Mouse (Mus musculus) heart, postnatal 10 days (tissue): Measurements from ENCODE around the gene Nfib. TPM values are rescaled to one million over a fixed set of nuclear protein-coding genes. Genes with fewer than 3 reads are reported as not detected.
A peak's percentile ranks its signal among the peaks of the same experiment; 100 is the strongest.

Source experiments
- DNase-seq, 2 experiments: peaks; one replicate each; pipeline ENCODE4 v3.0.0; 2021
- intact Hi-C: fragments of 180-260 bp; cut with DNase I; formaldehyde crosslinking; loops from one replicate; pipeline ENCODE4 v1.15.1; 2025
- total RNA-seq, 2 experiments: library from RNA; stranded (reverse); gene quantifications; 2 replicates each; pipeline ENCODE4 v1.2.3; 2021

Gene Nfib
- total RNA-seq: 100 to 1,000 TPM; 177 to 181 TPM

DNA sequence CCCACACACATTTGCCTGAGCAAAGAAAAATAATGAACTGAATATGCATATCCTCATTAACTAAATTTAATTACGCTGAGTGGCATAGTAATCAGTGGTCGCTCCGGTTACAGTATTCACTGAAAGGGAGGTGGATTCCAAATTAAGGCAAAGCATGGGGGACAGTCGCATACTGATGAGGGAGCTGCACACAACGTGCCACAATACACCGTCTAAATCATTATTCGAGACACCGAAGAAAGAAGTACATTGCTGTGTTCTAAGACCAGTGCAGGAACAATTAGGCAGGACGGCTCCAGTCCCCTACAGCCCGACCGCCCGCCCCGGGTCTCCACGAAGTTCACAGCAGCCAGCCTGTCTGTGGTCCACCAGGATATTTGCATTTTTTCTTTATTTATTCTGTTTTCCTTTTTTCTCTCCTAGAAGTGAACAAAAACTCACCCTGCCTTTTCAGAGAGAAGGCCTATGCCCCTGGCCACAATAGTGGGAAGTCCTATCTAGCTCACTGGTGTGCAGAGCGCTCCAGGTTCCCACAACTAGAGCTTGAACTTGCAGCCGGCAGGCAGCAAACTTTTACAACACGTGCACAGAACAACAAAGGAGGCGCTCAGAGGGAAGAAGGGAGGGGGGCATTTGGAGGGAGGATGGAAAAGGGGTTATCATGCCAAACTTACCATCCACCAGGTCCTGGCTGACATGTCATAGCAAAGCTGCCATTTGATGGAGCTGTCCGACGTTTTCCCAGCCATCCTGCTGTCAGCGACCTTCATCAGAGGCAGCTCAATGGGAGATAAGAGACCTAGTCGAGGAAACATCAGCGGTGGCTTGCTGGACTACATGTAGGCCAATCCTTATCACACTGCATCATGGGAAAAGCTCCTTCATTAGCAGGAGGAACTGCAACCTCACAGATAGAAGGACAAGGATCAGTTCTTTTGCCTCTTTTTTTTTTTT is at the start of gene Nfib:
TSS of gene Nfib (minus strand) at position 910 of the 954 bp plus-strand sequence.
- intact Hi-C loops: no loop called here
- peak; percentile 36 to 49 for DNase-seq

DNA sequence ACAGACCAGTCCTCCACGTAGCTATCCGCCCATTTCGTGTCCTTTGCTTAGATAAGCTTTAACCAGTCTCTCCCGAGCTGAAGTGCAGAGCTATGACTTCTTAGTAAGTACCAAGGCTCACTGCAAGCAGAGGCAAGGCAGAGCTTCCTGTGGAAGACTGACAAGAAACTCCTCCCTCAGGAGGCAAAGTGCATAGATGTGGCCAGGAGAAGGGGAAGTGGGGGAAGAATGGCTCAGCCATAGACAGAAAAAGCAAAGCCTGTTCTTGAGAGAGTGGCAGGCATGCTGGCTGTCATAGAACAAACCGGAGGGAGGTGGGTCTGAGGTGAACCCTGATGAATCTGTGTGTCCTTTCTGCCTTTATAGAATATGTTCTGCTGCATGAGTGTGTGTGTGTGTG is 30.2 kb upstream of the Nfib start:
- DNase-seq: no peak
- intact Hi-C loops: no loop called here

DNA sequence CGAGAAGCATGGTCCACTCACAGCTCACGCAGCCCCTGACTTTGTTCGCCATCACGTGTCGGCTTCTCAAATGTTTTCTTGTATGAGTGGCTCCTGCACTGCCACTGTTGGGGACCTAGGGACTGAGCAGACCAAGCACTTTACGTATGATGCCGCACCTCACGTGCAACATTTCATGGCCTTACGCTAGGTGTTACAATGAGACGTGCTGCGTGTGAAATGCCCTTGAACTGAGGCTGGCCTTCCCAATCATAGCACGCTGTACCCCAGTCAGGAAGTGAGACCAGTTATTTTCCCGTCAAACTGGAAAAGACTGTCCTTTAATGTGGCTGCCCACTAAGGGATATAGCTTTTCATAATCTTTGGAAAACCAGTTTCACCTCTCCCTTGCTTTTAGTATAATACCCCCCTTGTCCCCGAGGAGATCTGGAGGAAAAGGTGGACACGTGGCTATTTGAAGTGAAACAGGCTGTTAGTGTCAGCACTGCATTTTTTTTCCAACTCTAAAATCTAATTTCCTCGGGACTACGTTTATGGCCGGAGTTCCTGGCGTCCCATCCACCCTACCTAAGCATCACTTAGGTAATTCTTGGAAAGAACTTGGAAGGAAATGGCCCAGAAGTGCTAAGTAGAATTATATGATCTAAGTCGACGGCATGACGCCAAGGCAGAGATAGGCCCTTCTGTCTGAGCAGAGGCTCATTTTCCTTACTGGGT is 29.4 kb upstream of the Nfib start:
- intact Hi-C loops: no loop called here
- DNase-seq: peak; percentile 17 to 20

DNA sequence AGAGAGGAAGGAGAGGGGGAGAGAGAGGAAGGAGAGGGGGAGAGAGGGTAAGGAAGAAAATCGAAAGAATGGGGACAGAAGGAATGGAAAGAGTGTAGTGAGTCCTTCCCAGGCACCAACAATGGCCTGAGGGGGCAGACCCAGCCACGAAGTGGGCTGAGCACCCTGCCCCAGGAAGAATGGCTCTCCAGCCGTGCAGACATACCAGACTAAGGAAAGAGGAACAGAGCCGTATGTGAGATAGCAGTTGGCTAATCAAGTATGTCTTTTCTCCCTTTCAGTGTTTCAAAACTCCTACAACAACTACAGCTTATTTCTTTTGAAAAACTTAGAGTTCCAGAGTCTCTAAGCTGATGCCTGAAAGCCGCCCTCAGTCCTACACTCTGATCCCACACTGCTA is 28.8 kb upstream of the Nfib start:
- intact Hi-C loops: no loop called here
- no peak for DNase-seq

DNA sequence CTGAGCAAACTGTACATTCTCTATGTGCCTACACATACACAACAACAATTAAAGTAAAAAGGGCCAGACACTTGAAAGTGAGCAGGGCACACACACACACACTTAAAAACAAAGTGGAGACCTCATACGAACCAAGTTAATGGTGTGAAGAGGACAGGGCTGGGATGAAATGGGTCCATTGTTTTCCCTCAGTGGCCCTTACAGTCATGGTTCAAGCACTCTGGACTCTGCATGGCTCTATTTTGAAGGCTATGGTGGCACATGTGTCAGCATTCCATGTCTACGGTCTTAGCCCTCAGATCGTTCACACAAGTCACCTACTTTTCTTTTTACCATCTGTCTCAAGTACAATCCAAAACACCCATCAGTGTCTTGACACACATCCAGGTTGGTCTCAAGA is 28.1 kb upstream of the Nfib start:
- no peak for DNase-seq
- intact Hi-C loops: no loop called here

DNA sequence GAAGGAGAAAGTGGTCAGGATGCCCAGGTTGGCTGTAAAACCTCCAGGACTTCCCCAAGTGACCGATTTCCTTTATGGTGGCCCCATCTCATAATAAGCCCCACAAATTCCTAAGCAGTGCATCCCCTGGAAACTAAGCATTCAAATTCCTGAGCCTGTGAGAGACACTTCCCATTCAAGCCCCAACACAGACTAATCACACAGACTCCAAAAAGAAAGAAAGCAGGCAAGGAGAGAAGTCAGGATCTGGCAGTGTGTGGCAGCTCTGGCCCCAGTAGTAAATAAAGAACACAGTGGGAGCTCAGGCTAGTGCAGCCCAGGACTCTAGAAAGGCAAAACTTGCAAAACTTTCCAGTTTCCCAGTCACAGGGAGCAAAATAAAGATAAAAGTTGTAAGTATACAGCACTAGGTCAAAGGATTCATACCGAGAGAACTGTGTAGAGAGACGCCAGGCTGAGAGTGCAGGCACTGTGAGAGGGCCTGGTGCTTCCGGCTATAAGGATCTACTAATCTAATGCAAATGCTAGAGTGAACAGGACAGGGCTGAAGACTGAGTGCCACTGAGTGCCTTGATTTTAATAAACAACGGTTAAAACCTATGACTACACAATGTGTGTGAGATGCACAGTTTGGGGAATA is 24.8 kb upstream of the Nfib start:
- intact Hi-C loops: no loop called here

DNA sequence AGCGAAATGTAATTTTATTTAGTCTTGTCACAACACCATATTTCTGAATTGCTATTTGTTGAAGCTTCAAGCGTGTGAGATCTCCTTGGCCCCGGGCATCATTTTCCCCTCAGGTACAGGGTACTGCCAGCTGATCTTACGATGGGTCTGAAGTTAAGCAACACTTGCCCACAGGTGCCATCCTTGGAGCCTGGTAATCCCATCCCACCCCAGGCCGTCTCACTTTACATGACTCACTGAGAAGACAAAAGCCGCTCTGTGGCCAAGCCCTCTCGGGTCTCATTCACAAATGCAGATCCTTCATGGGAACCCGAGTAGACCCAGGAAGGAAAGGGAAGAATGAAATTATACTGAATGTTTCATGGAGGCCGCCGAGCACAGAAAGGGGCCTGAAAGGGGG is 18.5 kb upstream of the Nfib start:
- no peak for DNase-seq
- intact Hi-C loops: no loop called here

More for the DNA sequence above, 24.8 kb upstream of the Nfib start:
- DNase-seq: no peak

DNA sequence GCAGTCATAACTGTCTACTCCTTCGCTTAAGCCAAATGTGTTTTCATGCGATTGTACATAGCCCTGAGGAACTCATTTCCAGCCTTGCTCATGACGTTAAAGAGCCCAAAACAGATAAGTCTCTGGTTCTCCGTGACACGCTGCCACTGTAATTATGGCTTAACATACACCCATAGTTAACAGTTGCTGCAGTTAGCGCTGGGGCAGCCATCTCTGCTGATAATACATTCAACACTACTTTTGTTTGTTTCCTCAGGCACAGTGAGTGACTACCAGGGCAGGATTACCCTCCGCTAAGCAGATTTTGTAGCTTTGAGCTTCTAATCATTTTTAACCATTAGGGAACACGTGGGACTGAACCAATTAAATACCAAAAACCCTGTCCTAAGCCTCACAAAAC is 17.5 kb upstream of the Nfib start:
- intact Hi-C loops: no loop called here
- no peak for DNase-seq

DNA sequence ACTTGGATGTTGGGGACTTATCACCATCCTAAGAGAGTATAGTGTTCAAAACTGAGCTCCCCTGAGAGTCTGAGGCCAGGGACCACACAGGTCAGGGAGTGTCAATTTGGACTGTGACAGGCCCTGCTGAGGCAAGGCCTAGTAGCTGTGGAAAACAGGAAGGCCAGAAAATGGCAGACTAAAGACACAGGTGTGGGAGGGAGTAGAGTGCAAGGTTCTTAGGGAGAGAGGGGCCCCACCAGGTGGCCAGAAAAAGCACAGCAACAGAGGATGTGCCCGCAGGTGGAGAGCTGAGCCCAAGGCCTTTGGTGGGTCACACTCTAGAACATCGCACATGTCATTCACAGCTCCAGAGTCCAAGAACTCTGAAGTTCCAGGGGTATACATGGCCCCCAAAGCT is 10.3 kb upstream of the Nfib start:
- DNase-seq: no peak
- intact Hi-C loops: no loop called here

DNA sequence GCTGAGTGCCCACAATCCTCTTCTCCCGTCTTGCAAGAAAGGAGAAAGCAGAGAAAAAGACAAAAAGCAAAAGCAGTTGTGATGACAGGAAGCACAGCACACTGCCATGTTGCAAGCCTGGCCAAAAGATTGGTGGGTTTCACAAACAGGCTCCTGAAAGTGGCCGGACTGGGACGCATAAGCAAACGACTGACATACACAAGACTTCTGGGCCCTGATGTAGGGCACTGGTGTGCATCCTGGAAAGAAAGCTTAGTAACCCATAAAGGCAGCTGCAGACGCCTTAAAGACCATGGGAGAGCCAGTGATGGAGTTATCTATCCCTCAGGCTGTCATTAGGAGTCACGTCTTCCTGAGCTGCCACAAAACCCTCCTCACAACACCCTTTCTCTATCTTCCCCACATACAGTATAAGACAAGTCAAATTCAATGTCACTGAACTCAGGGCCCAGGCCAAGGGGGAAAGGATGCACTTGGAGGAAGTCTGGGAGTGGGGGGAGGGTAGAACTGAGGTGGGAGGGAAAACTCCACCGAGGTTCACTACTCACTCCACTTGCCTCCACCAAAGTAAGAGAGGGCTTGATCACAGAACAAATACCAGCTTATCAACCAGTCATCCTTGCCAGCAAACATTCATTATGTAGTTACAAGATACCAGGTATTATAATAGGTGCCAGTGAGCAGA is 6.2 kb upstream of the Nfib start:
- intact Hi-C loops: no loop called here
- no peak for DNase-seq

DNA sequence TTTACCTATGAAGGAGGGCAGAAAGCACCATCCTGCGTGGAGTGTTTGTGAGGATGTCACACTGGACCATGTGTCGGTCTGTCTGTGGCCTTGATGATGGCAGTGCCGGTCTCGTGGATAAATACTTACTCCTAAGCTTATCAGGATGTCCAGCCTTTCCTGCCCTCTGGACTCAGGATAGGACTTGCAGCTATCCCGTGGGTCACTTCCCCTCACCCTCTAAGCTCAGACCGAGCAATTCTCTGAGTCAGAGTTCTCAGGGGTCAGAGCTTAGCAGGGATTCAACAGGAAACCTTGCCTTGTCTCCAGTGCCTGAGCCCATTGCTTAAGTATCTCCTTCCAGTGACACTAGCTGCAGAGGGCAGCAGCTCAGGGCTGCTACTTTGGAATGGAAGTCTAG is 4.1 kb upstream of the Nfib start:
- intact Hi-C loops: no loop called here
- DNase-seq: no peak

DNA sequence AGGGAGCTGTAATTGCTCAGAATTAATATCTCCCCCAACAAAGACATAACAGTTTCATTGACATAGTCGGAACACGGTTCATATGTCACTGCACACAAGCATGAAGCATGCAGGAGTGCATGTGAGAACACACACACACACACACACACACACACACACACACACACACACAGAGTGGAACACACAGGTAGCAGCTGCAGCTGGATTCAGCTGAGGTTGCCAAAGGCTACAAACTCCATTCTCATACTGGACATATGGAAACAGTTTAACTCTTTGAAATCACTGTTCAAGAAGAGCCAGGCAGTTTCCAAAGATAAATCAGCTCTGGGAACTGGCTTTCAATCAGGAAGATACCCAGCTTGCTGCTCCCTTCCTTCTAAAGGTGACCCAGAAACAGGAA is 462 bp upstream of the Nfib start:
- DNase-seq: no peak
- intact Hi-C loops: no loop called here

DNA sequence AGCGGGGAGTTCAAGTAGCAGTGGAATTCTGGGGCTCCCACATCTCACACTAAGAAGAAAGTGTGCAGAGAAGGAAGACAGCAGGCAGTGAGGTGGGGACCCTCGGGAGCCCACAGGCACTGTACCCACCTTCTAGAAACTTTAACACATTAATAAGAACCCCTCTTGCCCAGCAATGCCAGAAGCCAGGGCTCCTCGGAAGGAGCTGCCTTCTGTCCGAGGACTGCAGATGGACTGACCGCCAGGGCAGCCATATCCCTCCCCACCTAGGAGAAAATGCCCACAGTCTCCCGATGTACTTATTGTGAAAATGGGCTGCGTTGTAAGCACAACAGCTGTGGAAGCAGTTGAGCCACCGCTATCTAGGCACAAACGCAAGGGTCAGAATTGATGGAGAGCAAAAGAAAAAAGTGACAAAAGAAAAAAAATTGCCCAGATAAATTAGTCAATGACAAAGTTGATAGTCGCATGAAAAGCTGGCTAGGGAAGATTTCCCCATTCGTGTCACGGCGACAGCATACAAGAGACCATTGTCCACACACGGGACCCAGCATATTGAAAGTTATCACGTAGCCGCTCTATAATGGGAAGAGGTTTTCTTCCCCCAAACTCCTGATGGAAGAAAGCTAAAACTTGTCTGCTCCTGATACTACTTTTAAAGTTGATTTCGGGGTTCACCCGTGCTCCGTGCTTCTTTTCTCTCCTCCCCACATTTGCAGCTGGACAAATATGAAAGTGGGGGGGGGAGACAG is 1.3 kb downstream of the Nfib start:
- intact Hi-C loops: no loop called here
- DNase-seq: no peak

DNA sequence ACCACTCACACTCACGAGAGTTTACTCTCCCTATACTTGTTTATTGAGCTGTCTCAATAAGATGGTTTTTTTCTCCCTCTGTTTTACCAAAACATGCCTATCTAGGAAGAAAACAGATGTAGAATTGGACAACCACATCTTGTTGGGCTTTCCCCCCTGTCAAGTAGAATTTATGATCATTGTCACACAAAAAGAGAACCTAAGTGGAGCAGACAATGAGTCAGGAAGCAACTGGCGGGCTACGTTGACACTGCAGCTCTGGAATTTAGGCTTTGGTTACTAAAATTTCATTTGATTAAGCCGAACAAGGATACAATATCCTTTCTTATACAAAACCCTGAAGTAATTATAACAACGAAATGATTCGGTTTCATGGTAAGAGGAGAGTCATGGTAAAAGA is 2.7 kb downstream of the Nfib start:
- intact Hi-C loops: no loop called here

DNA sequence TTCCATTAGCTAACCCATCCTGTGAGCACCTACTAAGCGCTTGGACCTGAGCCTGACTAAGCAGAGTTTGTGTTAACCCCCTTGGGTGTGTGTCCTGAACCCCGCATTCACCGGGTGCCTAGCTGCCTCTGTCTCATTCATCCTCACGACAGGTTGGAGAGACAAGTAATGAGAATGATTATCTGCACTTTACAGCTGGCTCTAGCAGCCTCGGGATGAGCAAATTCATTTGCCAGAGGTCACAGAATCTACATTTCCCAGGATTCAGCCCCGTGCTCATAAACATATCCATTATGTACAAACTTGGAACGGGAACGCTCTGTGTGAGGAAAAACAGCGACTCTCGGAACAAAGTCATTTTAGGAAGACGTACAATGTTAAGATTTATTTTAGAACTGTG is 6.0 kb downstream of the Nfib start:
- DNase-seq: no peak
- intact Hi-C loops: no loop called here

More for the DNA sequence above, 2.7 kb downstream of the Nfib start:
- no peak for DNase-seq

DNA sequence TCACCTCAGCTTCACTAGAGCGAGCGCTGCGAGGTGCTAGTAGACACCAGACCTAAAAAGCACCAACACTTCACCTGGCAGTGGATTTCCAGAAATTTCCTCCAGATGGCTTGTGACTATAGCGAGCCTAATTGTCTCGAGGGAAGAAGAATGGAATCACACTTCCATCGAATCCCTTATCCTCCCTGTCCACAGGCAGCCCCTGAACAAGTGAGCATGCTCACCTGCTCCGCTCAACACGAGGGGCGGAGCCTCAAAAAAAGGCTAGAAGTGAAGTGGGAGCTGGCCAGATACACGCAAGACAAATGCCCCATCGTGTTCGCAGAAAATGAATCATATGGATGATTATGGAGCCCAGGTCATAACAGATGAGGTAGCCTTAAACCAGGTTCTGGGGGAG is 6.9 kb downstream of the Nfib start:
- DNase-seq: no peak
- intact Hi-C loops: no loop called here

DNA sequence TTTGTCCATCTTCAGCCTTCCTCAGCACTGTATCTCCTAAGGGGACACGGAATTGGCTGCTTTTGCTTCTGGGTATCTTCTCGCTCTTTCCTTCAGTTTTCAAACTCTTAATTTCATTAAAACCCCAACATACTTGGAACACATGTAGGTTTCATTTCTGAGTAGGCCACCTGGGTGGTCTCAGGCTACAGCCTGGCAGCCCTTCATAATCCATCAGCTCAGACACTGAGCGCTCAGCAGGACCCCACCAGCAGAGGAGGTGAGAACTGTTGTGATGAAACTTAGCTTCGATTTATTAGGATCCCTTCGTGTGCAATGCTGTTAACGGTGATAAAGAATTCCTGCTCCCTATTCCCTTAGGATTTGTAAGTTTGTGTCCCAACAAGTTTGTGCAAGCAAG is 8.4 kb downstream of the Nfib start:
- intact Hi-C loops: no loop called here
- no peak for DNase-seq

DNA sequence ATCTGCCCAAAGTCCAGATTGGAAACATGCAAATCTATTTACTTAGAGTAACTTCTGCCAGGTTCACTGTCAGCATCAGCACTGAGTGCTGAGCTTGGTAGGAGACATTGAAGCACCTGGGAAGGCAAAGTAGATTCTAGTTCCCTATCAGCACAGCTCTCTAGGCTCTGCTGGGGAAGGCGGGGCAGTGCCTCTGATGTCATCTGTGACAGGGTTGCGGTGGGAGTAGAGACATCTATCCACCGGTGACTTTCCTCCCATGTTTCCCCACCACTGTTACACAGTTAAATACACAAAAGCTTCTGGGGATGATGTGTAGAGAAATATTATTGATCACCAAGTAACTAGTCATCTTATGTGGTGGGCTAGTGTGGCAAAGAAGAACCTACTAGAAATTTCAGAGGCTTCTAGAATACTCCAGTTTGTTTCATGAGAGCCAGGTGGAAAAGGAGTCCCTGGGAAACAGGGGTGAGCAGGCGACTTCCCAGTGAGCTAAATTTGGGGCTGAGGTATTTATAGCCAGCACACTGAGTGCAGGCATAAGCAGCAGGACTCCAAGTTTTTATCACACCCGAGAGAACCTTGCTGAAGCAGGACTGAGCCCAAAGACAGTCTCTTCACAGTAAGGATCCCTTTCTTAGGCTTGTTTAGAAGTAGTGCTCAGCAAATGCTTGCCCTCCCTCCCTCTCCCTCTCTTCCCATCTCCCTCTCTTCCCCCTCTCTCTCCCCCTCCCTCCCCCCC is 9.6 kb downstream of the Nfib start:
- DNase-seq: peak; percentile 46 to 60
- intact Hi-C loops: no loop called here

DNA sequence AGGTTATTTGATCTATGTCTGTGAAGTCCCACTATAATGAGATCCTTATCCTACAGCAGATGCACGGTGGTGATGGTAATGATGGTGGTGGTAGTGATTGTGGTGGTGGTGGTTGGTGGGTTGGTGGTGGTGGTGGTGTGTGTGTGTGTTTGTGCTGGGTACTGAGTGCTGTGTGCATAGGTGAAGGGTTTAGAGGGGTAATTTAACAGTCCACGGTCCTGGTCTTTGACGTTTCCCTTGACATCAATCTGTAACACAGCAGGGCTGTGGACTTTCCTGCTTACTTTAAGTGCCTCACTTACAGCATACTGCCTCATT is 13.6 kb downstream of the Nfib start:
- intact Hi-C loops: no loop called here
- no peak for DNase-seq
